Mouse (Mus musculus): Measurements from ENCODE around the gene Nfe2l1.

GRCm38 (mm10) chr11:96826481-96826880 lies 3.3 kb downstream of the Nfe2l1 start:
- TF ChIP-seq CTCF (IDR thresholded peaks at IDR 0.05; ENCODE audit: low read depth): no peak
- no peak for TF ChIP-seq EP300 (IDR thresholded peaks at IDR 0.05; ENCODE audit: low read depth)

Measured in heart, postnatal 0 days (tissue).